Mouse (Mus musculus): ENCODE data around the gene Tbc1d30.

GRCm38 (mm10) chr10:121242596-121242995 is 108.5 kb downstream of the Tbc1d30 start:
- TF ChIP-seq CTCF (IDR thresholded peaks at IDR 0.05; ENCODE audit: low read depth), result no peak
- no peak for TF ChIP-seq EP300 (IDR thresholded peaks at IDR 0.05; ENCODE audit: low read depth)
